9 mouse cellular contexts compared by ENCODE assay signal in the genomic region with DNA sequence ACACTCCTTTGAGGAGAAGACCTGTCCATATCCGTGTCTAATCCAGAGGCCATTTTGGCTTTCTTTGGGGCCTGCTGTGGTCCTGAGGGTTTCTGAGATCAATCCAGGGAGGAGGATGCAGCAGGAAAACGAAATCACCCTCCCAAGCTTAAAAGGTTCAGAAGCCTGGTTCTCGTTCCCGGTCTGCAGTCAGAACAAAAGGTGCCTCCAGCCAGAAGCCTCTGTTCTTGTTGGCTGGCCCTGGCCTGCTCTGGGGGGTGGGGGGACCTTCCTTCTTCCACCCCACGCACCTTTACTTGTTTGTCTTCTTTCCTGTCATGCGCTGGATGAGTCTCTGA. TPM values are rescaled to one million over a fixed set of nuclear protein-coding genes. Genes with fewer than 3 reads are reported as not detected.
DNase-seq lines count a peak whose midpoint lies in the region; ATAC-seq and TF ChIP-seq lines count a peak whose summit lies in the region.
"Had no signal": no experiment of that assay in that cellular context is flagged by ENCODE, and none has a peak within 500 bp of the region (broad histone marks: within the 10 kb centered on the region; RNA-seq: fewer than 3 reads in every experiment).

No protein-coding gene starts in this region.

- H3K36me3 ChIP-seq in kidney, embryonic 15.5 days = peaks cover 30% of the 10 kb centered on the region
- H3K36me3 ChIP-seq in forebrain, embryonic 10.5 days (replicated peaks) = peaks cover 31% of the 10 kb centered on the region
- peaks cover 4% of the 10 kb centered on the region; the same call in 1 of the 2 replicates for H3K36me3 ChIP-seq in hindbrain, postnatal 0 days (ENCODE audit: insufficient read depth, low read length)
- peaks cover 2% of the 10 kb centered on the region; the same call in 1 of the 2 replicates for H3K36me3 ChIP-seq in midbrain, postnatal 0 days (ENCODE audit: insufficient read depth, low read length)

- H3K27me3 ChIP-seq in kidney, embryonic 15.5 days = 0 out of 2 replicates have a peak, but pooled peaks cover 7% of the 10 kb centered on the region
- H3K27me3 ChIP-seq in forebrain, embryonic 10.5 days (ENCODE audit: poor library complexity, severe bottlenecking) = no peaks in the 10 kb centered on the region
- H3K27me3 ChIP-seq in hindbrain, postnatal 0 days (ENCODE audit: insufficient read depth, low read length) = no peaks in the 10 kb centered on the region
- H3K27me3 ChIP-seq in midbrain, postnatal 0 days (ENCODE audit: insufficient read depth, low read length) = no peaks in the 10 kb centered on the region

- H3K4me1 ChIP-seq in kidney, embryonic 15.5 days = peaks cover 13% of the 10 kb centered on the region
- H3K4me1 ChIP-seq in forebrain, embryonic 10.5 days = peaks cover 21% of the 10 kb centered on the region
- H3K4me1 ChIP-seq in hindbrain, postnatal 0 days (ENCODE audit: insufficient read depth, low read length) = peaks cover 11% of the 10 kb centered on the region; the same call in 1 of the 2 replicates
- no peaks in the 10 kb centered on the region for H3K4me1 ChIP-seq in midbrain, postnatal 0 days (ENCODE audit: insufficient read depth, low read length)

- H3K9ac ChIP-seq in kidney, embryonic 15.5 days = no peak overlapping the region
- peak overlapping the region; percentile 17; the same call in 1 of the 2 replicates for H3K9ac ChIP-seq in hindbrain, postnatal 0 days (replicated peaks; ENCODE audit: low read length)
- H3K9ac ChIP-seq in midbrain, postnatal 0 days (replicated peaks; ENCODE audit: low read length, poor library complexity, severe bottlenecking) = no peak overlapping the region
- H3K9ac ChIP-seq: liver, embryonic 14.5 days had no signal

- no peak for DNase-seq in kidney, postnatal 10 days
- DNase-seq in forebrain, embryonic 10.5 days (ENCODE audit: extremely low spot score, low spot score) = peak; percentile 12
- no peak for DNase-seq in hindbrain, postnatal 0 days (ENCODE audit: low spot score)
- DNase-seq in midbrain, postnatal 0 days (ENCODE audit: low spot score) = no peak
- DNase-seq in frontal cortex, postnatal 10 days (ENCODE audit: low spot score in 2 of 2) = no peak
- DNase-seq in embryo, embryonic 10.5 days (ENCODE audit: low spot score) = no peak
- DNase-seq in urinary bladder, adult 2 months (ENCODE audit: low spot score) = no peak

- no peak overlapping the region for H3K27ac ChIP-seq in kidney, embryonic 15.5 days
- H3K27ac ChIP-seq in forebrain, embryonic 10.5 days = peak overlapping the region; percentile 80
- H3K27ac ChIP-seq in hindbrain, postnatal 0 days = 0 out of 2 replicates have a peak overlapping the region, but pooled peaks have one; percentile 41
- peak overlapping the region; percentile 13; the same call in 1 of the 2 replicates for H3K27ac ChIP-seq in midbrain, postnatal 0 days (ENCODE audit: low read depth, low read length)
- H3K27ac ChIP-seq: liver, embryonic 14.5 days had no signal

- H3K9me3 ChIP-seq in kidney, embryonic 15.5 days (replicated peaks) = peaks cover 6% of the 10 kb centered on the region
- peaks cover 14% of the 10 kb centered on the region for H3K9me3 ChIP-seq in forebrain, embryonic 10.5 days
- H3K9me3 ChIP-seq in hindbrain, postnatal 0 days (ENCODE audit: low read length) = 0 out of 2 replicates have a peak, but pooled peaks cover 2% of the 10 kb centered on the region
- no peaks in the 10 kb centered on the region for H3K9me3 ChIP-seq in midbrain, postnatal 0 days (ENCODE audit: low read length)

- no peak for ATAC-seq in kidney, embryonic 15.5 days (replicated peaks; ENCODE audit: low FRiP score)
- ATAC-seq in hindbrain, postnatal 0 days = peak; percentile 43
- no peak; the same call in 1 of the 2 replicates for ATAC-seq in midbrain, postnatal 0 days (ENCODE audit: low FRiP score)

- H3K4me2 ChIP-seq in kidney, embryonic 15.5 days = peak overlapping the region; percentile 47
- H3K4me2 ChIP-seq in hindbrain, postnatal 0 days (ENCODE audit: low read depth, low read length) = peak overlapping the region; percentile 43
- H3K4me2 ChIP-seq in midbrain, postnatal 0 days (ENCODE audit: low read depth, low read length, poor library complexity, severe bottlenecking) = peak overlapping the region; percentile 23; the same call in 1 of the 2 replicates

- no peak overlapping the region for H3K4me3 ChIP-seq in kidney, embryonic 15.5 days (replicated peaks)
- peak overlapping the region; percentile 39 for H3K4me3 ChIP-seq in forebrain, embryonic 10.5 days
- H3K4me3 ChIP-seq in hindbrain, postnatal 0 days (ENCODE audit: low read length) = 0 out of 2 replicates have a peak overlapping the region, but pooled peaks have one; percentile 7
- no peak overlapping the region for H3K4me3 ChIP-seq in midbrain, postnatal 0 days (ENCODE audit: low read depth, low read length)

- no peak for TF ChIP-seq CTCF in hindbrain, postnatal 0 days (IDR thresholded peaks at IDR 0.05; ENCODE audit: low read depth)
- TF ChIP-seq CTCF in midbrain, postnatal 0 days (IDR thresholded peaks at IDR 0.05) = no peak

- WGBS in kidney, embryonic 15.5 days = 38% methylated on average over 6 of the region's 6 CpGs
- 19% methylated on average over 6 of the region's 6 CpGs for WGBS in forebrain, embryonic 10.5 days
- 18% methylated on average over 6 of the region's 6 CpGs for WGBS in hindbrain, postnatal 0 days
- 13% methylated on average over 6 of the region's 6 CpGs for WGBS in midbrain, postnatal 0 days

RNA-seq across cellular contexts. Expression of a gene that starts 17.2 kb away (rescaled TPM):
- 43.1 and 48.2 TPM in 2 replicates for polyA plus RNA-seq in kidney, embryonic 15.5 days (2015; fragmentation: Nextera tagmentation; extraction: Ambion mirVana)
- polyA plus RNA-seq in forebrain, embryonic 10.5 days (2016; fragmentation: Nextera tagmentation; extraction: Ambion mirVana) = 30.0 and 32.1 TPM in 2 replicates
- 24.7 and 29.5 TPM in 2 replicates for total RNA-seq in hindbrain, postnatal 0 days (2014; rRNA removed)
- 18.8 and 20.3 TPM in 2 replicates for polyA plus RNA-seq in hindbrain, postnatal 0 days (2015; fragmentation: Nextera tagmentation; extraction: Ambion mirVana)
- total RNA-seq in midbrain, postnatal 0 days (2014; rRNA removed) = 17.4 and 22.7 TPM in 2 replicates
- 14.5 and 15.7 TPM in 2 replicates for polyA plus RNA-seq in midbrain, postnatal 0 days (2015; fragmentation: Nextera tagmentation; extraction: Ambion mirVana)
- polyA plus RNA-seq in urinary bladder, adult 2 months (2012; rRNA removed) = 80.8 and 95.4 TPM in 2 replicates

RNA-seq across cellular contexts. Expression of a gene that starts 51.2 kb away (rescaled TPM):
- polyA plus RNA-seq in kidney, embryonic 15.5 days (2015; fragmentation: Nextera tagmentation; extraction: Ambion mirVana) = 11.2 and 12.8 TPM in 2 replicates
- polyA plus RNA-seq in forebrain, embryonic 10.5 days (2016; fragmentation: Nextera tagmentation; extraction: Ambion mirVana) = 9.7 and 9.8 TPM in 2 replicates
- total RNA-seq in hindbrain, postnatal 0 days (2014; rRNA removed) = 23.5 and 30.5 TPM in 2 replicates
- 7.9 and 8.6 TPM in 2 replicates for polyA plus RNA-seq in hindbrain, postnatal 0 days (2015; fragmentation: Nextera tagmentation; extraction: Ambion mirVana)
- 35.4 and 38.8 TPM in 2 replicates for total RNA-seq in midbrain, postnatal 0 days (2014; rRNA removed)
- 9.7 and 10.5 TPM in 2 replicates for polyA plus RNA-seq in midbrain, postnatal 0 days (2015; fragmentation: Nextera tagmentation; extraction: Ambion mirVana)
- polyA plus RNA-seq in urinary bladder, adult 2 months (2012; rRNA removed) = 50.6 and 51.9 TPM in 2 replicates

Comparison
In these comparisons a context has a peak if more than half of its experiments do, and no peak if none do; other contexts are left out.
1. H3K4me3 ChIP-seq: peak in forebrain, embryonic 10.5 days (single experiment) and hindbrain, postnatal 0 days (single experiment); none in kidney, embryonic 15.5 days (single experiment) and midbrain, postnatal 0 days (single experiment).
2. Peak in every context shown above with its lines, with median percentiles within 50 percentile points of each other: H3K4me2 ChIP-seq.